Mouse (Mus musculus): ENCODE results near the gene Dhx36. TPM values are rescaled to one million over a fixed set of nuclear protein-coding genes. Genes with fewer than 3 reads are reported as not detected.
A peak's percentile ranks its signal among the peaks of the same experiment; 100 is the strongest.

The Dhx36 gene
- polyA plus RNA-seq, 1 experiment from 2014 or later = 47.9 TPM

GRCm38 (mm10) chr3:62446271-62446670, 60.5 kb downstream of the Dhx36 start:
- Histone ChIP-seq H3K4me2 (ENCODE audit: low read length) (no peak overlapping the region), H3K4me3 (ENCODE audit: low read depth, low read length) (no peak overlapping the region), H3K27ac (ENCODE audit: low read depth, low read length) (no peak overlapping the region), H3K36me3 (ENCODE audit: control insufficient read depth, insufficient read depth, low read length) (no peaks in the 10 kb centered on the region), H3K27me3 (replicated peaks; ENCODE audit: control insufficient read depth, insufficient read depth, low read length) (no peaks in the 10 kb centered on the region), H3K9me3 (replicated peaks; ENCODE audit: control insufficient read depth, low read length) (no peaks in the 10 kb centered on the region), H3K4me1 (ENCODE audit: control insufficient read depth, insufficient read depth, low read length) (no peaks in the 10 kb centered on the region), H3K9ac (ENCODE audit: low read length) (no peak overlapping the region)
- no peak for DNase-seq (ENCODE audit: low spot score)
- 93% methylated on average over 7 of the region's 7 CpGs for WGBS
- no peak for ATAC-seq

GRCm38 (mm10) chr3:62443582-62444194, 63.1 kb downstream of the Dhx36 start:
- Histone ChIP-seq H3K9ac (ENCODE audit: low read length) (no peak overlapping the region), H3K27me3 (replicated peaks; ENCODE audit: control insufficient read depth, insufficient read depth, low read length) (no peaks in the 10 kb centered on the region), H3K9me3 (replicated peaks; ENCODE audit: control insufficient read depth, low read length) (no peaks in the 10 kb centered on the region), H3K27ac (ENCODE audit: low read depth, low read length) (no peak overlapping the region), H3K4me1 (ENCODE audit: control insufficient read depth, insufficient read depth, low read length) (no peaks in the 10 kb centered on the region), H3K36me3 (ENCODE audit: control insufficient read depth, insufficient read depth, low read length) (no peaks in the 10 kb centered on the region), H3K4me3 (ENCODE audit: low read depth, low read length) (no peak overlapping the region), H3K4me2 (ENCODE audit: low read length) (no peak overlapping the region)
- DNase-seq (ENCODE audit: low spot score) (no peak), ATAC-seq (no peak)
- 83% methylated on average over 12 of the region's 12 CpGs for WGBS

- ATAC-seq (no peak), DNase-seq (ENCODE audit: low spot score) (no peak)
- H3K9ac ChIP-seq (ENCODE audit: low read length) = no peak overlapping the region
- no peaks in the 10 kb centered on the region for H3K36me3 ChIP-seq (ENCODE audit: control insufficient read depth, insufficient read depth, low read length)
- WGBS = 28% methylated on average over 5 of the region's 5 CpGs
- no peak overlapping the region for H3K27ac ChIP-seq (ENCODE audit: low read depth, low read length)
- H3K27me3 ChIP-seq (replicated peaks; ENCODE audit: control insufficient read depth, insufficient read depth, low read length) = no peaks in the 10 kb centered on the region
- H3K4me2 ChIP-seq (ENCODE audit: low read length) = no peak overlapping the region
- no peaks in the 10 kb centered on the region for H3K9me3 ChIP-seq (replicated peaks; ENCODE audit: control insufficient read depth, low read length)
- no peak overlapping the region for H3K4me3 ChIP-seq (ENCODE audit: low read depth, low read length)
- no peaks in the 10 kb centered on the region for H3K4me1 ChIP-seq (ENCODE audit: control insufficient read depth, insufficient read depth, low read length)
Observed at GRCm38 (mm10) chr3:62440431-62440969, 66.3 kb downstream of the Dhx36 start.

- no peaks in the 10 kb centered on the region for H3K9me3 ChIP-seq (replicated peaks; ENCODE audit: control insufficient read depth, low read length)
- no peak overlapping the region for H3K9ac ChIP-seq (ENCODE audit: low read length)
- DNase-seq (ENCODE audit: low spot score) = no peak
- H3K27me3 ChIP-seq (replicated peaks; ENCODE audit: control insufficient read depth, insufficient read depth, low read length) = no peaks in the 10 kb centered on the region
- no peak overlapping the region for H3K4me3 ChIP-seq (ENCODE audit: low read depth, low read length)
- 0 out of 2 replicates have a peak, but pooled peaks cover 5% of the 10 kb centered on the region for H3K36me3 ChIP-seq (ENCODE audit: control insufficient read depth, insufficient read depth, low read length)
- no peaks in the 10 kb centered on the region for H3K4me1 ChIP-seq (ENCODE audit: control insufficient read depth, insufficient read depth, low read length)
- H3K27ac ChIP-seq (ENCODE audit: low read depth, low read length) = no peak overlapping the region
- H3K4me2 ChIP-seq (ENCODE audit: low read length) = no peak overlapping the region
- no peak for ATAC-seq
Observed at GRCm38 (mm10) chr3:62435923-62436322, 70.9 kb downstream of the Dhx36 start.

- no peak for ATAC-seq
- Histone ChIP-seq H3K4me1 (ENCODE audit: control insufficient read depth, insufficient read depth, low read length) (no peaks in the 10 kb centered on the region), H3K36me3 (ENCODE audit: control insufficient read depth, insufficient read depth, low read length) (0 out of 2 replicates have a peak, but pooled peaks cover 5% of the 10 kb centered on the region), H3K4me3 (ENCODE audit: low read depth, low read length) (no peak overlapping the region), H3K9ac (ENCODE audit: low read length) (no peak overlapping the region), H3K27ac (ENCODE audit: low read depth, low read length) (no peak overlapping the region), H3K4me2 (ENCODE audit: low read length) (no peak overlapping the region), H3K27me3 (replicated peaks; ENCODE audit: control insufficient read depth, insufficient read depth, low read length) (no peaks in the 10 kb centered on the region), H3K9me3 (replicated peaks; ENCODE audit: control insufficient read depth, low read length) (no peaks in the 10 kb centered on the region)
- DNase-seq (ENCODE audit: low spot score) = no peak
- WGBS = 77% methylated on average over 4 of the region's 4 CpGs
Observed at GRCm38 (mm10) chr3:62433675-62434074, 73.1 kb downstream of the Dhx36 start.

GRCm38 (mm10) chr3:62418387-62419138, 88.2 kb downstream of the Dhx36 start:
- Histone ChIP-seq H3K36me3 (ENCODE audit: control insufficient read depth, insufficient read depth, low read length) (no peaks in the 10 kb centered on the region), H3K27ac (ENCODE audit: low read depth, low read length) (no peak overlapping the region), H3K9me3 (replicated peaks; ENCODE audit: control insufficient read depth, low read length) (no peaks in the 10 kb centered on the region), H3K27me3 (replicated peaks; ENCODE audit: control insufficient read depth, insufficient read depth, low read length) (no peaks in the 10 kb centered on the region), H3K4me1 (ENCODE audit: control insufficient read depth, insufficient read depth, low read length) (no peaks in the 10 kb centered on the region), H3K4me2 (ENCODE audit: low read length) (no peak overlapping the region), H3K9ac (ENCODE audit: low read length) (no peak overlapping the region), H3K4me3 (ENCODE audit: low read depth, low read length) (no peak overlapping the region)
- WGBS = 87% methylated on average over 6 of the region's 6 CpGs
- ATAC-seq (peak; percentile 61; the same call in 1 of the 2 replicates), DNase-seq (ENCODE audit: low spot score) (peak; percentile 27)

Other genes with a start within 250 kb of the Dhx36 start
- gene Arhgef26, start 168.7 kb downstream of the Dhx36 start, polyA plus RNA-seq (2014; fragmentation: Nextera tagmentation; extraction: Ambion mirVana) = 7.2 and 9.3 TPM in 2 replicates
- 2.9 and 3.9 TPM in 2 replicates for gene Gpr149, start 98.1 kb upstream of the Dhx36 start, polyA plus RNA-seq (2014; fragmentation: Nextera tagmentation; extraction: Ambion mirVana)

All from forebrain, embryonic 14.5 days (tissue).